Mouse (Mus musculus): Measurements from ENCODE around the gene Pank4.

The Pank4 gene

GRCm38 (mm10) chr4:154963901-154964580, at the start of gene Pank4:
Gene Pank4, plus strand, starts transcription at chr4:154964123.
- DNase-seq (ENCODE audit: extremely low read depth, low read depth, low spot score) = no peak

- DNase-seq (ENCODE audit: extremely low read depth, low read depth, low spot score) = no peak
Observed at GRCm38 (mm10) chr4:154914252-154914651, 49.7 kb upstream of the Pank4 start.

- DNase-seq (ENCODE audit: extremely low read depth, low read depth, low spot score) = no peak
Observed at GRCm38 (mm10) chr4:154914707-154915106, 49.2 kb upstream of the Pank4 start.

GRCm38 (mm10) chr4:154915286-154915685, 48.6 kb upstream of the Pank4 start:
- no peak for DNase-seq (ENCODE audit: extremely low read depth, low read depth, low spot score)

GRCm38 (mm10) chr4:154916662-154917061, 47.3 kb upstream of the Pank4 start:
- no peak for DNase-seq (ENCODE audit: extremely low read depth, low read depth, low spot score)

- no peak for DNase-seq (ENCODE audit: extremely low read depth, low read depth, low spot score)
Observed at GRCm38 (mm10) chr4:154922291-154922690, 41.6 kb upstream of the Pank4 start.

- DNase-seq (ENCODE audit: extremely low read depth, low read depth, low spot score) = no peak
Observed at GRCm38 (mm10) chr4:154922931-154923330, 41.0 kb upstream of the Pank4 start.

- no peak for DNase-seq (ENCODE audit: extremely low read depth, low read depth, low spot score)
Observed at GRCm38 (mm10) chr4:154925413-154925812, 38.5 kb upstream of the Pank4 start.

- no peak for DNase-seq (ENCODE audit: extremely low read depth, low read depth, low spot score)
Observed at GRCm38 (mm10) chr4:154926969-154927898, 36.7 kb upstream of the Pank4 start.

- DNase-seq (ENCODE audit: extremely low read depth, low read depth, low spot score) = no peak
Observed at GRCm38 (mm10) chr4:154927899-154928337, 36.0 kb upstream of the Pank4 start.

- no peak for DNase-seq (ENCODE audit: extremely low read depth, low read depth, low spot score)
Observed at GRCm38 (mm10) chr4:154928395-154929087, 35.4 kb upstream of the Pank4 start, which contains the start of gene Tnfrsf14. Gene Tnfrsf14, minus strand, starts transcription at chr4:154928563.

- DNase-seq (ENCODE audit: extremely low read depth, low read depth, low spot score) = no peak
Observed at GRCm38 (mm10) chr4:154929088-154929660, 34.7 kb upstream of the Pank4 start.

- DNase-seq (ENCODE audit: extremely low read depth, low read depth, low spot score) = no peak
Observed at GRCm38 (mm10) chr4:154933306-154933907, 30.5 kb upstream of the Pank4 start.

GRCm38 (mm10) chr4:154934800-154935199, 29.1 kb upstream of the Pank4 start:
- DNase-seq (ENCODE audit: extremely low read depth, low read depth, low spot score) = no peak

GRCm38 (mm10) chr4:154935788-154936187, 28.1 kb upstream of the Pank4 start:
- no peak for DNase-seq (ENCODE audit: extremely low read depth, low read depth, low spot score)

GRCm38 (mm10) chr4:154936542-154937255, 27.2 kb upstream of the Pank4 start:
- no peak for DNase-seq (ENCODE audit: extremely low read depth, low read depth, low spot score)

- DNase-seq (ENCODE audit: extremely low read depth, low read depth, low spot score) = no peak
Observed at GRCm38 (mm10) chr4:154937746-154938145, 26.2 kb upstream of the Pank4 start.

- no peak for DNase-seq (ENCODE audit: extremely low read depth, low read depth, low spot score)
Observed at GRCm38 (mm10) chr4:154940156-154940555, 23.8 kb upstream of the Pank4 start.

GRCm38 (mm10) chr4:154941831-154942230, 22.1 kb upstream of the Pank4 start:
- no peak for DNase-seq (ENCODE audit: extremely low read depth, low read depth, low spot score)

Measured in fat pad, adult 2 months (tissue).